Mouse (Mus musculus) stomach, postnatal 0 days (tissue): ENCODE measurements around the gene Ptpn23.

ENCODE experiments used
- CTCF ChIP-seq: IDR thresholded peaks from 2 replicates; pipeline ENCODE4 v1.5.1; 2016; ENCODE audit warnings: antibody characterized with exemption, low read depth, mild to moderate bottlenecking, moderate library complexity
- EP300 ChIP-seq: optimal IDR thresholded peaks from 2 replicates; pipeline ENCODE3; 2016; ENCODE audit warnings: antibody characterized with exemption

DNA sequence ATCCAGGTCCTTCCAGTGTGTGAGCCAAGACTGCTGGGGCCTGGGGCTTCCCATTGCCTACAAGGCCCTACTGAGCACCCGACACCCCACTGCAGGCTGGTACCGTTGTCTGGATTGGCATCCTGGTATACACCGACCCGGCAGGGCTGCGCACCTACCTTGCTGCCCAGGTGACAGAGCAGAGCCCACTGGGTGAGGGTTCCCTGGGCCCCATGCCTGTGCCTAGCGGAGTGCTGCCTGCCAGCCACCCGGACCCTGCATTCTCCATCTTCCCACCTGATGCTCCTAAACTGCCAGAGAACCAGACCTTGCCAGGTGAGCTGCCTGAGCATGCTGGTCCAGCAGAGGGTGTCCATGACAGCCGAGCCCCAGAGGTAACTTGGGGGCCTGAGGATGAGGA, 28.7 kb downstream of the Ptpn23 start:
- TF ChIP-seq CTCF: no peak
- TF ChIP-seq EP300: no peak
